Mouse (Mus musculus) embryo, embryonic 10 days (tissue): ENCODE data around the gene Romo1.
"Not testable (repeated sequence)": the region's sequence is repeated elsewhere in the genome, so short reads cannot be mapped to it uniquely, and the experiment has no call there.

Experiments used
- DNase-seq: peaks from one replicate; pipeline ENCODE4 v3.0.0-alpha.2; 2015; ENCODE audit warnings: low spot score

The Romo1 gene

DNA sequence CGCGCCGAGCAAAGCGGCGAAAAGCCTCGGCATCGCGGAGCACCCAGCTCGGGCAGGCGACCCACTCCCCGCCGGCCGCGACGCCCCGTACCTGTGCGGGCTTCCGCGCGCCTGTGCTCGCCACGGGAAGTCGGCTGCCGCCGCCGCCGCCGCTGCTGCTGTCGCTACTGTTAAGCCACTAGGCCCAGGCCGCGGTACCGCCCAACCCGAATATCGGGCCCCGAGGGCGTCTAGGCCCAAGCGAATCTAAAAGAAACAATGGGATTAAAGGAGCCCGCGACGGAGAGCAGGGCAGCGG lies 35.9 kb downstream of the Romo1 start:
- DNase-seq = no peak

DNA sequence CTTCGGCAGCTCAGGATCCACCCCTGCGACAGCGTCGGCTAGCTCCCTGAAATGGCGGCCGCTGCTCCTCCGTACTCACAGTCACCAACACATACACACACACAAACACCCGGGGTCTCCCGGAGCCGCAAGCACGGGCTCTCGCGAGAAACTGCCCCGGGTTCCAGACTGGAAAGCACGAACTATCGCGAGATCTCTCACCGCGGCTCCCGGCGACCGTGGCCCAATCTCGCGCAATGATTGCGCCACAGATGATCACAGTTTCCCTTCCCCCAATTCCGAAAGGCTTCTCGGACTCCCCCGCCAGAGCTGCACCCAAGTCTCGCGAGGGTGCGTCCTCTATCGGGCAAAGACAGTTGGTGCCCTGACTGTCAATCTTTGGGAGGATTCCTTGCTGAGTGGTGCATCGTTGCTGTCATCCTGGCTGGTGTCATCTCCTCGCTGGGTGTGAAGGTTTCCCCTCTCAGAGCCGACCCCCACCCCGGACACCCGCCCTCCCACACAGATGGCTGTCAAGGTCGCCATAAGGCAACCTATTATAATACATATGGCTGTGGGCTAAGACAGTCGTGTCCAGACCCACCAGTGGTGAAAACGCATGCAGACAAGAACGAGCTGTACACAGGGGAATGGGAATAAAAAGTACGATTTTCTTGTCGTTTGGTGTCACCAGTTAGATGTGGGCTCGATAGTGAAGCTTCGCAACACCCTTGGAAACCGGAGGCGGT lies 36.4 kb downstream of the Romo1 start, which contains the start of gene Rbm39:
Gene Rbm39, minus strand, starts transcription at position 145 of the 728 bp plus-strand sequence.
- DNase-seq = peak; percentile 99

DNA sequence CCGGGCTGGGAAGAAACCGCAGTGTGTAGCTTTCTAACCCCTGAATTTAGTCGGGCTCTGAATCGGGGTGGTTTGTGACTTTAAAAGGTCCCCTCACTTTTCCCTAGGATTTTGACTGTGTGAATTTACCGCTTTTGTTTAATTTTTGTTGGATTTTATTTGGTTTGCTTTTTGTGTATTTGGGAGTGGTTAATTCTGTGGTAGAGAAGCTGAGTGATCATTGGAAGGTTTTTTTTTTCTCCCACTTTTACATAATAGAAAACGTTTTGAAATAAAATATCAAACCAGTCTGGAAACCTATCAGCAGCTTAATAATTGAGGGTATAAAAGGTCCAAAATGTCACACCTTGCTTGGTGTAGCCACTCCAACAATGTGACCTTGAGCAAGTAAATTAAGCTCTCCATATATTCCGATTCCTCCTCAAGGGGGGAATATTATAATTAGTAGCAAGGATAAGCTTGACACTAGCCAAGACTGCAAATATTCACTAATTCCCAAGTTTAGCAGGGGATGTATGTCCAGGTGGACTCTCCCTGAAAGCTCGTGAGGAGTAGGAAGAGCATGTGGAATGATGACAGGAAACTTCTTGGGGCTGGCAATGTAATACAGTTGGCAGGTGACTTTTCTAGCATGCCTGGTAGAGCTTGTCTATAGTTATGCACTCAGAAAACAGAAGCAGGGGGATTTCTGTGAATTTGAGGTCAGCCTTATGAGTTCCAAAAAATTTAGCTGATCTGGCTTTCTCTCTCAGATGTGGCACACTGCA lies 37.2 kb downstream of the Romo1 start:
- DNase-seq = no peak

DNA sequence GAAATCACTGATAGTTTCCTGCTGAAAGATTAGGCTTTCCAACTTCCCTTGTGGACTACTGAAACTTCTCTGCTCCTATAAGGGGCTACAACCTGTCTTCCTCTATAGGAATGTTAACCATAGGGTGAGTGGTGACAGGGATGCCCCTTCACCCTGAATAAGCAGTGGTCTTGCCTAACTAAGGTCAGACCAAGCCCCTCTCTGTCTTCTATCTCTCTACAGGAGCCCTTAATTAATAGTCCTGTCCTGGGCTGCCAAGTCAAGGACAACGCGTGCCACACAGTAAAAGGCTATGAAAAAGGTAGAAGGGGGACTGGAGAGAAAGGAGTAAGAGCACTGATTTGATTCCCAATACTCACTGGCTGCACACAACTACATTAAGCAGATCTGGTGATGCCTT lies 37.8 kb downstream of the Romo1 start:
- no peak for DNase-seq

DNA sequence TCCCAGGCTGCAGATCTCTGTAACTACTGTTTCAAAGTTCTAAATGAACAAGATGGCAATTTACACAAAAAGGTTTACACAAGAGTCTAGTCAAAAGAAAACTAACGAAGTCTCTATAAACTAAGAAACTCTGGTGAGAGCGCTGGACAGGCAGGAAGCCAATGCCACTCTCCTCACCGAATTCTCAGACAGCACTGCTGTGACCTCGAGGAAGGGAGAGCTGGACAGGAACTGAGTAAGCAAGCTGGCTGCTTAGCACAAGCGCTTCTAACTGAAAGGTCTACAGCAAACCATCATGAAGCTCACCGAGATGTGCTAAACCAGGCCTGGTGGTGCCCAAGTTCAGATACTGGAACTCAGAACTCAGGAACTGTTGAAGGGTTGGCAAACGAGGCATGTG lies 45.4 kb downstream of the Romo1 start:
- DNase-seq = not testable (repeated sequence)

DNA sequence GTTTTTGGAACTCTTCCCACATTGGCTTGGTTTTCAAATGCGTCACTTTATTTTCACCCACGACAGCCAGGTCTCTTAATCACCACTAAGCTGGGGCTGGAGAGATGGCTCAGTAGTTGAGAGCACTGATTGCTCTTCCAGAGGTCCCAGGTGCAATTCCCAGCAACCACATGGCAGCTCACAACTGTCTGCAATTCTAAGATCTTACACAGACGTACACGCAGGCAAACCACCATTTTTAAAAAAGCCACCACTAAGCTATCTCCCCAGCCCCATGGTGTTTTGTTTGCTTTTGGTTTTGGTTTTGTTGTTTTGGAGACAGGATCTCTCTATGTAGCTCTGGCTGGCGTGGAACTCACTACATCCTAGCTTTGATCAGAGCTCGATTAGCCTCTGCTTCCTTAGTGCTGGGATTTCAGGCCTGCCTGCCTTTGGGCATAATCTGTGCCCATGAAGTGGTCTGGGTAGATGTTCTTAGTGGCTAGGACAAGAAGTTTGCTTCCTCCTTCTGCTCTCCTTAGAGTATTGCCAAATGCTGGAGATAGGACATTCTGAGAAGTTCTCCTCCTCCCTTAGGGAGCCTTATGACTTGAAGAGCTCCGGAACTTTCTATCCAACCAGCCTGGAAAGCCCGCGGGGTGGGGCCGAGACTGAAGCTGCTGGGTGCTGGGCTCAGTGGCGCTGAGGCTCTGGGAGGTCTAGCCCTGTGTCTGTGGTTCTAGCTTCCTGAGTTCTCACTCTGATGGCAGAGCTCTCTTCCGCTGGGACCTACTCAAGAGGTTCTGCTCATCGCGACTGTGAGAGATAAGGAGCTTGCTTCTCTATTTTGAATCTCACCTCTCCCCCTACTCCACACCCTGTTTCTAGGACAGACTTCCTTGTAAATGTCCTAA lies 46.4 kb downstream of the Romo1 start:
- DNase-seq = no peak

DNA sequence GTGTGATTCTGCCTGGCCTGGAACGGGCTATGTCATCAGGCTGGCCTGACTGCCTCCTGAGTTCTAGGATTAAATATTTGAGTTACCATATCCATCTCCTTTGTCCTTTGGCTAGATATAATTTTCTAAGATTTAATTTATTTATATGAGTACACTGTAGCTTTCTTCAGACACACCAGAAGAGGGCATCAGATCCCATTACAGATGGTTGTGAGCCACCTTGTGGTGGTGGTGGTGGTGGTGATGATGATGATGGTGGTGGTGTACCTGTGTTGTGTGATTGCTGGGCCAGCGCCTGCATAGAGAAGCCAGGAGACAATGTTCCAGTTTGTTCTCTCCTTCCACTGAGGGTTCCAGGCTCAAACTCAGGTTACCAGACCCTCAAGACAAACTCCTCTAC lies 47.7 kb downstream of the Romo1 start:
- DNase-seq = no peak

DNA sequence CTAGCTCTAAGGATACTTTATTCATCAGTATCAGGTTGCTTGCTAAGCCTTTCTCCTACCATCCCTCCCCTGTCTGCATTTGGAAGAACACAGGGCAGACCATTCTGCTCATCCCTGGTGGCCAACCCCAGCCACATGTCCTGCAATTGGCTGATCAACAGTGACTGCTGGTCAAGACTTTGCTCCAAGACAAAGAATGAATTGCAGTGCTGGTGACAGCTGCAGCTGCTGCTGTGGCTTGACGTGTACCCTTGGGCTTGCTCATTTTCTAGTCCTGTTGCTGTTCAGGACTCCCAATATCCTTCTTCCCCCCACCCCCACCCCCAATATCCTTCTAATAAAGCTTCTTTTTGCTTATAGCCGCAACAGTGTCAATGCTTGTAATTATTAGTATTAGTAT lies 48.2 kb downstream of the Romo1 start:
- no peak for DNase-seq

DNA sequence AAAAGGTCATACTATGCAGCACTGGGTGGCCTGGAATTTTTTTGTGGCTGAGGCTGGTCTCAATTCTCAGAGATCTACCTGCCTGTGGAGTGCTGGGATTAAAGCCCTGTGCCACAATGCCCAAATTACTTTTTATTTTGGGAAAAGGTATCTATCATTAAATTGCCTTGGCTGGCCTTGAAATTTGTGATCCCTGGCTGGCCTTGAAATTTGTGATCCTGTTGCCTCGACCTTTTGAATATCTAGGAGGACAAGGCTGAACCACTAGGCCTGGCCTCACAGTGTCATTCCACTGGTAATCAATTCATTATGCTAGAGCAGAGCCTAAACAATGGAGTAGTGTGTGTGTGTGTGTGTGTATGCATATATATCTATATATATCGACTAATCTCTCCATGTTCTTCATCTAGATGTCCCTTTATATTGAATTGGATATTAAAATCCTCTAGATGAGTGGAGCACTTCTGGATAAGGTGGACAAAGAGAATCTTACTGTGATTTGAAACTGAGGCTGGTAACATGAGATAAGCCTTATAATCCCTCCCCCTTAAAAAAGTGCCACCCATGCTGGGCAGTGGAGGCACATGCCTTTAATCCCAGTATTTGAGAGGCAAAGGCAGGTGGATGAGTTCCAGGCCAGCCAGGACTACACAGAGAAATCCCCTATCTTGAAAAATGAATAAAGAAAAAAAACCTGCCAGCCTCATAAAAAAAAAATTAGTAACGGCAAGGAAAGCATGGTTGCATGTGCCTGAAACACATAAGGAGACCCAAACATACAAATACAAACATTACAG lies 49.4 kb downstream of the Romo1 start:
- no peak for DNase-seq

DNA sequence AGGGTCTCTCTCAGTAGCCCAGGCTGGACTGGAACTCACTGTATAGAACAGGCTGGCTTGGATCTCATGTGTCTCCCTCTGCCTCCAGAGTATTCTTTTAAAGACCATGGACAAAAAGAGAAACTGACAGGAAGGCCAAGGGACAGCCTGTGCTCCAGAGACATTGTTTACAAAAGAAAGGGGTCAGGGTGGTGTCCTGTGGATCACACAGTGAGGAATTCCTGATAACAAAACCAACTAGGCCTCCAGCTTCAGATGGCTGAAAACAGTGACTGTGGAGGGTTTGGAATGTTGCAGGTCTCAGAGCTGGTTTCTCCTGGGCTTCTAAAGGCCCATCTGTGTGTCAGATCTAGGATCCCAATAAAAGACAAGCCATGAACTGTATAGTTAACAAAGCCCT lies 50.7 kb downstream of the Romo1 start:
- peak; percentile 21 for DNase-seq
